Mouse (Mus musculus): ENCODE measurements around the gene Acot8. TPM values are rescaled to one million over a fixed set of nuclear protein-coding genes. Genes with fewer than 3 reads are reported as not detected.

The Acot8 gene
- polyA plus RNA-seq, 1 experiment from 2014 or later, result 12.7 TPM

DNA sequence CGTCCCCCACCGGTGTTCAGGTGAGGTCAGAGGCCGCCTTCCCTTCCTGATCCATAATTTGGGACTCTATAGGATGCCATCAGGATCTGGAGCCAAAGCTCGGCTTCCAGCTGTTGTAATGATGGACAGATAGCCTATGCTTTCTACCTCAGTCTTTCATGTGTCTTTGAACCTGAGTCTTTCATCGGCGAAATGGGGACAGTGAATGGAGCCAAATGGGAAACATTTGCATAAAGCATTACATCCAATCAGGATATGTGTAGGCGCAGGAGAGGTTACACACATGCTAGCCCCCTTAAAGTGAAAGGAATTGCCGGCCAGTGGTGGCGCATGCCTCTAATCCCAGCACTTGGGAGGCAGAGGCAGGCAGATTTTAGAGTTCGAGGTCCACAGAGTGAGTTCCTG, 18.5 kb upstream of the Acot8 start:
- H3K27me3 ChIP-seq (ENCODE audit: control insufficient read depth, insufficient read depth, low read length), result no peaks in the 10 kb centered on the region
- peak overlapping the region; percentile 67 for H3K4me2 ChIP-seq (ENCODE audit: low read length)
- peak; percentile 57 for ATAC-seq (ENCODE audit: insufficient number of reproducible peaks, insufficient read depth, low FRiP score, low read depth)
- peaks cover 53% of the 10 kb centered on the region for H3K36me3 ChIP-seq (ENCODE audit: control insufficient read depth, insufficient read depth, low read length)
- peak overlapping the region; percentile 71 to 75 for H3K27ac ChIP-seq (replicated peaks in 1 of 2; ENCODE audit: control insufficient read depth in 1 of 2, insufficient read depth in 1 of 2, low read depth in 2 of 2, low read length in 2 of 2)
- 0 out of 4 replicates have a peak, but pooled peaks cover 0 to 4% of the 10 kb centered on the region in 2 experiments for H3K4me1 ChIP-seq (ENCODE audit: control insufficient read depth in 2 of 2, insufficient read depth in 2 of 2, low read length in 2 of 2)
- peak overlapping the region; percentile 63 to 65 for H3K4me3 ChIP-seq (ENCODE audit: control insufficient read depth in 1 of 2, insufficient read depth in 1 of 2, low read depth in 1 of 2, low read length in 2 of 2)
- no peaks in the 10 kb centered on the region for H3K9me3 ChIP-seq (ENCODE audit: control insufficient read depth, low read length)
- H3K9ac ChIP-seq (ENCODE audit: low read length), result peak overlapping the region; percentile 79
- 1% methylated on average over 10 of the region's 10 CpGs for WGBS

GRCm38 (mm10) chr2:164822636-164823165, 18.0 kb upstream of the Acot8 start, which contains the start of gene Zswim1:
Gene Zswim1, plus strand, starts transcription at chr2:164822686.
- H3K4me1 ChIP-seq (ENCODE audit: control insufficient read depth in 2 of 2, insufficient read depth in 2 of 2, low read length in 2 of 2), result peaks cover under 1 to 4% of the 10 kb centered on the region in 2 experiments; a peak in 1 of 4 replicates
- no peaks in the 10 kb centered on the region for H3K9me3 ChIP-seq (ENCODE audit: control insufficient read depth, low read length)
- peak within 1 kb of the TSS; percentile 63 to 65 for H3K4me3 ChIP-seq (ENCODE audit: control insufficient read depth in 1 of 2, insufficient read depth in 1 of 2, low read depth in 1 of 2, low read length in 2 of 2)
- peaks cover 48% of the 10 kb centered on the region for H3K36me3 ChIP-seq (ENCODE audit: control insufficient read depth, insufficient read depth, low read length)
- H3K9ac ChIP-seq (ENCODE audit: low read length), result peak within 1 kb of the TSS; percentile 79
- H3K4me2 ChIP-seq (ENCODE audit: low read length), result peak within 1 kb of the TSS; percentile 67
- H3K27me3 ChIP-seq (ENCODE audit: control insufficient read depth, insufficient read depth, low read length), result no peaks in the 10 kb centered on the region
- under 1% methylated on average over 32 of the region's 32 CpGs for WGBS
- H3K27ac ChIP-seq (replicated peaks in 1 of 2; ENCODE audit: control insufficient read depth in 1 of 2, insufficient read depth in 1 of 2, low read depth in 2 of 2, low read length in 2 of 2), result peak within 1 kb of the TSS; percentile 71 to 75
- peak; percentile 97 for ATAC-seq (ENCODE audit: insufficient number of reproducible peaks, insufficient read depth, low FRiP score, low read depth)

GRCm38 (mm10) chr2:164821060-164821459, 16.4 kb upstream of the Acot8 start:
- Histone ChIP-seq H3K4me3 (ENCODE audit: control insufficient read depth in 1 of 2, insufficient read depth in 1 of 2, low read depth in 1 of 2, low read length in 2 of 2) (no peak overlapping the region), H3K9me3 (ENCODE audit: control insufficient read depth, low read length) (no peaks in the 10 kb centered on the region), H3K9ac (ENCODE audit: low read length) (no peak overlapping the region), H3K4me2 (ENCODE audit: low read length) (no peak overlapping the region), H3K4me1 (ENCODE audit: control insufficient read depth in 2 of 2, insufficient read depth in 2 of 2, low read length in 2 of 2) (peaks cover 5 to 12% of the 10 kb centered on the region in 2 experiments; a peak in 3 of 4 replicates), H3K36me3 (ENCODE audit: control insufficient read depth, insufficient read depth, low read length) (peaks cover 32% of the 10 kb centered on the region), H3K27me3 (ENCODE audit: control insufficient read depth, insufficient read depth, low read length) (no peaks in the 10 kb centered on the region), H3K27ac (replicated peaks in 1 of 2; ENCODE audit: control insufficient read depth in 1 of 2, insufficient read depth in 1 of 2, low read depth in 2 of 2, low read length in 2 of 2) (no peak overlapping the region)
- no peak for ATAC-seq (ENCODE audit: insufficient number of reproducible peaks, insufficient read depth, low FRiP score, low read depth)
- 80% methylated on average over 6 of the region's 6 CpGs for WGBS

GRCm38 (mm10) chr2:164817703-164818102, 13.0 kb upstream of the Acot8 start:
- H3K27ac ChIP-seq (replicated peaks in 1 of 2; ENCODE audit: control insufficient read depth in 1 of 2, insufficient read depth in 1 of 2, low read depth in 2 of 2, low read length in 2 of 2), result 0 out of 4 replicates have a peak overlapping the region, but pooled peaks of 1 of the 2 experiments have one; percentile 21
- H3K36me3 ChIP-seq (ENCODE audit: control insufficient read depth, insufficient read depth, low read length), result peaks cover 17% of the 10 kb centered on the region; the same call in 1 of the 2 replicates
- no peak for ATAC-seq (ENCODE audit: insufficient number of reproducible peaks, insufficient read depth, low FRiP score, low read depth)
- H3K4me3 ChIP-seq (ENCODE audit: control insufficient read depth in 1 of 2, insufficient read depth in 1 of 2, low read depth in 1 of 2, low read length in 2 of 2), result no peak overlapping the region
- H3K9ac ChIP-seq (ENCODE audit: low read length), result no peak overlapping the region
- no peak overlapping the region for H3K4me2 ChIP-seq (ENCODE audit: low read length)
- H3K27me3 ChIP-seq (ENCODE audit: control insufficient read depth, insufficient read depth, low read length), result no peaks in the 10 kb centered on the region
- H3K9me3 ChIP-seq (ENCODE audit: control insufficient read depth, low read length), result no peaks in the 10 kb centered on the region
- 60% methylated on average over 5 of the region's 5 CpGs for WGBS
- peaks cover 7 to 14% of the 10 kb centered on the region in 2 experiments for H3K4me1 ChIP-seq (ENCODE audit: control insufficient read depth in 2 of 2, insufficient read depth in 2 of 2, low read length in 2 of 2)

DNA sequence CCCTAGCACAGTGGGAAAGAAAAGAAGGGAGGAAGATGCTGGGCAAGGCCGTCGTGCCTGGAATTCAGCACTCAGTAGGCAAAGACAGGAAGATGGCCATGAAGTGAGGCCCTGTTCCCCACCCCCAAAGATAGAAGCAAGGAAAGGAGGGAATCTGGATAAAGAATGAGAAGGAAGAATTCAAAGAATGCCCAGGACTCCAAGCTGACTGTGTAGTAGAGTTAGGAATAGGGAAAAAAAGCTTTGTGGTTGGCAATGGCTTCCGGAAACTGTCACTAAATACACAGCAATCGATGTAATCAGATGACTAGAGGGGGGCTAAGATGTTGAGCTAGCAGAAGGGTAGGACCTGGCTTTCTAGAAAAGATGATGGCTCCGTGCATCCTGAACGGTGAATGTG, 12.5 kb upstream of the Acot8 start:
- Histone ChIP-seq H3K9me3 (ENCODE audit: control insufficient read depth, low read length) (no peaks in the 10 kb centered on the region), H3K4me2 (ENCODE audit: low read length) (no peak overlapping the region), H3K27me3 (ENCODE audit: control insufficient read depth, insufficient read depth, low read length) (no peaks in the 10 kb centered on the region), H3K9ac (ENCODE audit: low read length) (no peak overlapping the region), H3K36me3 (ENCODE audit: control insufficient read depth, insufficient read depth, low read length) (peaks cover 17% of the 10 kb centered on the region; the same call in 1 of the 2 replicates), H3K4me1 (ENCODE audit: control insufficient read depth in 2 of 2, insufficient read depth in 2 of 2, low read length in 2 of 2) (peaks cover 7 to 14% of the 10 kb centered on the region in 2 experiments), H3K4me3 (ENCODE audit: control insufficient read depth in 1 of 2, insufficient read depth in 1 of 2, low read depth in 1 of 2, low read length in 2 of 2) (no peak overlapping the region), H3K27ac (replicated peaks in 1 of 2; ENCODE audit: control insufficient read depth in 1 of 2, insufficient read depth in 1 of 2, low read depth in 2 of 2, low read length in 2 of 2) (0 out of 4 replicates have a peak overlapping the region, but pooled peaks of 1 of the 2 experiments have one; percentile 21)
- 53% methylated on average over 6 of the region's 6 CpGs for WGBS
- ATAC-seq (ENCODE audit: insufficient number of reproducible peaks, insufficient read depth, low FRiP score, low read depth), result no peak

DNA sequence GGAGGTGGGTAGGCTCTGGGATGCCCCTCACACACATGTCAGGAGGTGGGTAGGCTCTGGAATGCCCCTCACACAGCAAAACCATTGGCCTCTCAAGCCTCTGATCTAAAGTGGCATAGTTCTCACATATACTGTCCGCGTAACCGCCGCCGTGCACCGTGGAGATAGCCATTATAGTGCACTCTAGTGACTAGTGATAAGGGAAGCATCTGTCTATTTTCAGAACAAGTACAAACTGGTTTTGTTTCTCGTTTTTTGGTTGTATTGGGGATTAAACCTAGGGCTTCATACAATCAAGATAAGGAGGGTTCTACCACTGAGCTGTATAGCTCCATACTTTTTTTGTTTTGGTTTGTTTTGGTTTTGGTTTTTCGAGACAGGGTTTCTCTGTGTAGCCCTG, 11.1 kb upstream of the Acot8 start:
- Histone ChIP-seq H3K9ac (ENCODE audit: low read length) (no peak overlapping the region; the same call in 1 of the 2 replicates), H3K27me3 (ENCODE audit: control insufficient read depth, insufficient read depth, low read length) (no peaks in the 10 kb centered on the region), H3K27ac (replicated peaks in 1 of 2; ENCODE audit: control insufficient read depth in 1 of 2, insufficient read depth in 1 of 2, low read depth in 2 of 2, low read length in 2 of 2) (no peak overlapping the region), H3K4me1 (ENCODE audit: control insufficient read depth in 2 of 2, insufficient read depth in 2 of 2, low read length in 2 of 2) (peaks cover 7 to 14% of the 10 kb centered on the region in 2 experiments), H3K4me3 (ENCODE audit: control insufficient read depth in 1 of 2, insufficient read depth in 1 of 2, low read depth in 1 of 2, low read length in 2 of 2) (no peak overlapping the region), H3K36me3 (ENCODE audit: control insufficient read depth, insufficient read depth, low read length) (peaks cover 11% of the 10 kb centered on the region; the same call in 1 of the 2 replicates), H3K4me2 (ENCODE audit: low read length) (no peak overlapping the region), H3K9me3 (ENCODE audit: control insufficient read depth, low read length) (no peaks in the 10 kb centered on the region)
- WGBS, result 43% methylated on average over 8 of the region's 8 CpGs
- no peak for ATAC-seq (ENCODE audit: insufficient number of reproducible peaks, insufficient read depth, low FRiP score, low read depth)

DNA sequence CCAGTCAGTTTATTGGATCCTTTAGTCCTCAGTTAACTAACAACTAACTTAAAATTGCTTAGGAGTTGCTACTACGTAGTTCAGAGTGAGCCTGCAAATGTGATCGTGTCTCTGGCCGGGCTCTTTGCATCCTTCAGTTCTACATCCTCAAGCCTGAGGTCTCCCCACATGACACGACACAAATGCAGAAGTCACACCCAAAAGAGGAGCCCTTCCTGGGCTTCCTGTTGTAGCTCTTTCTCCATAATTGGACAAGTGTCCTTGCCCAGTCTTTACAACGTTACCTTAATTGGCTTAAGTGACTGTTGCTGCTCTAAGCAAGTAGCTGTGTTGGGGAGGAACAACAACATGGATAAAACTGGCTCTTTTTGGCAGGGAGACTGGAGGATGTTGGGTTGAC, 10.7 kb upstream of the Acot8 start:
- no peaks in the 10 kb centered on the region for H3K9me3 ChIP-seq (ENCODE audit: control insufficient read depth, low read length)
- H3K27me3 ChIP-seq (ENCODE audit: control insufficient read depth, insufficient read depth, low read length), result no peaks in the 10 kb centered on the region
- H3K9ac ChIP-seq (ENCODE audit: low read length), result no peak overlapping the region; the same call in 1 of the 2 replicates
- no peak overlapping the region for H3K4me2 ChIP-seq (ENCODE audit: low read length)
- ATAC-seq (ENCODE audit: insufficient number of reproducible peaks, insufficient read depth, low FRiP score, low read depth), result no peak
- H3K36me3 ChIP-seq (ENCODE audit: control insufficient read depth, insufficient read depth, low read length), result peaks cover 7% of the 10 kb centered on the region; the same call in 1 of the 2 replicates
- no peak overlapping the region for H3K4me3 ChIP-seq (ENCODE audit: control insufficient read depth in 1 of 2, insufficient read depth in 1 of 2, low read depth in 1 of 2, low read length in 2 of 2)
- 66% methylated on average over 5 of the region's 5 CpGs for WGBS
- peaks cover 7 to 14% of the 10 kb centered on the region in 2 experiments for H3K4me1 ChIP-seq (ENCODE audit: control insufficient read depth in 2 of 2, insufficient read depth in 2 of 2, low read length in 2 of 2)
- no peak overlapping the region for H3K27ac ChIP-seq (replicated peaks in 1 of 2; ENCODE audit: control insufficient read depth in 1 of 2, insufficient read depth in 1 of 2, low read depth in 2 of 2, low read length in 2 of 2)
